Mouse (Mus musculus): Measurements from ENCODE around the gene Pacsin1. TPM values are rescaled to one million over a fixed set of nuclear protein-coding genes. Genes with fewer than 3 reads are reported as not detected.
A peak's percentile ranks its signal among the peaks of the same experiment; 100 is the strongest.

The Pacsin1 gene
- polyA plus RNA-seq, 1 experiment from 2014 or later, result 4.7 TPM

- Histone ChIP-seq H3K9ac (replicated peaks; ENCODE audit: low read length) (no peak overlapping the region), H3K4me2 (ENCODE audit: low read depth, low read length) (no peak overlapping the region), H3K4me3 (ENCODE audit: low read depth, low read length) (no peak overlapping the region), H3K27me3 (ENCODE audit: control insufficient read depth, insufficient read depth, low read length) (no peaks in the 10 kb centered on the region), H3K27ac (replicated peaks; ENCODE audit: low read depth, low read length) (no peak overlapping the region), H3K9me3 (replicated peaks; ENCODE audit: control insufficient read depth, low read length) (no peaks in the 10 kb centered on the region), H3K4me1 (ENCODE audit: control insufficient read depth, insufficient read depth, low read length) (no peaks in the 10 kb centered on the region), H3K36me3 (replicated peaks; ENCODE audit: control insufficient read depth, insufficient read depth, low read depth, low read length) (no peaks in the 10 kb centered on the region)
- no peak for DNase-seq (ENCODE audit: low spot score)
- 67% methylated on average over 9 of the region's 9 CpGs for WGBS
- ATAC-seq (replicated peaks; ENCODE audit: insufficient number of reproducible peaks, low FRiP score, low TSS enrichment, low read depth), result no peak
Observed at GRCm38 (mm10) chr17:27675453-27675852, 20.1 kb downstream of the Pacsin1 start.

- no peak for ATAC-seq (replicated peaks; ENCODE audit: insufficient number of reproducible peaks, low FRiP score, low TSS enrichment, low read depth)
- Histone ChIP-seq H3K27me3 (ENCODE audit: control insufficient read depth, insufficient read depth, low read length) (no peaks in the 10 kb centered on the region), H3K27ac (replicated peaks; ENCODE audit: low read depth, low read length) (no peak overlapping the region), H3K4me3 (ENCODE audit: low read depth, low read length) (no peak overlapping the region), H3K9me3 (replicated peaks; ENCODE audit: control insufficient read depth, low read length) (no peaks in the 10 kb centered on the region), H3K4me2 (ENCODE audit: low read depth, low read length) (no peak overlapping the region), H3K4me1 (ENCODE audit: control insufficient read depth, insufficient read depth, low read length) (no peaks in the 10 kb centered on the region), H3K9ac (replicated peaks; ENCODE audit: low read length) (no peak overlapping the region), H3K36me3 (replicated peaks; ENCODE audit: control insufficient read depth, insufficient read depth, low read depth, low read length) (no peaks in the 10 kb centered on the region)
- 74% methylated on average over 7 of the region's 7 CpGs for WGBS
- no peak for DNase-seq (ENCODE audit: low spot score)
Observed at GRCm38 (mm10) chr17:27676270-27676669, 21.0 kb downstream of the Pacsin1 start.

- H3K9me3 ChIP-seq (replicated peaks; ENCODE audit: control insufficient read depth, low read length), result no peaks in the 10 kb centered on the region
- H3K4me2 ChIP-seq (ENCODE audit: low read depth, low read length), result no peak overlapping the region
- ATAC-seq (replicated peaks; ENCODE audit: insufficient number of reproducible peaks, low FRiP score, low TSS enrichment, low read depth), result no peak
- no peak overlapping the region for H3K27ac ChIP-seq (replicated peaks; ENCODE audit: low read depth, low read length)
- H3K4me3 ChIP-seq (ENCODE audit: low read depth, low read length), result no peak overlapping the region
- DNase-seq (ENCODE audit: low spot score), result no peak
- H3K9ac ChIP-seq (replicated peaks; ENCODE audit: low read length), result no peak overlapping the region
- no peaks in the 10 kb centered on the region for H3K36me3 ChIP-seq (replicated peaks; ENCODE audit: control insufficient read depth, insufficient read depth, low read depth, low read length)
- 78% methylated on average over 5 of the region's 5 CpGs for WGBS
- no peaks in the 10 kb centered on the region for H3K27me3 ChIP-seq (ENCODE audit: control insufficient read depth, insufficient read depth, low read length)
- no peaks in the 10 kb centered on the region for H3K4me1 ChIP-seq (ENCODE audit: control insufficient read depth, insufficient read depth, low read length)
Observed at GRCm38 (mm10) chr17:27677756-27678155, 22.4 kb downstream of the Pacsin1 start.

- ATAC-seq (replicated peaks; ENCODE audit: insufficient number of reproducible peaks, low FRiP score, low TSS enrichment, low read depth), result peak; percentile 20; the same call in 1 of the 2 replicates
- Histone ChIP-seq H3K4me2 (ENCODE audit: low read depth, low read length) (no peak overlapping the region), H3K4me3 (ENCODE audit: low read depth, low read length) (no peak overlapping the region), H3K36me3 (replicated peaks; ENCODE audit: control insufficient read depth, insufficient read depth, low read depth, low read length) (no peaks in the 10 kb centered on the region), H3K4me1 (ENCODE audit: control insufficient read depth, insufficient read depth, low read length) (no peaks in the 10 kb centered on the region), H3K27ac (replicated peaks; ENCODE audit: low read depth, low read length) (no peak overlapping the region), H3K27me3 (ENCODE audit: control insufficient read depth, insufficient read depth, low read length) (no peaks in the 10 kb centered on the region), H3K9ac (replicated peaks; ENCODE audit: low read length) (no peak overlapping the region), H3K9me3 (replicated peaks; ENCODE audit: control insufficient read depth, low read length) (no peaks in the 10 kb centered on the region)
- DNase-seq (ENCODE audit: low spot score), result no peak
- 43% methylated on average over 11 of the region's 11 CpGs for WGBS
Observed at GRCm38 (mm10) chr17:27678924-27679813, 23.9 kb downstream of the Pacsin1 start.

GRCm38 (mm10) chr17:27684886-27685549 lies 29.7 kb downstream of the Pacsin1 start:
- H3K4me2 ChIP-seq (ENCODE audit: low read depth, low read length), result peak overlapping the region; percentile 94
- H3K4me3 ChIP-seq (ENCODE audit: low read depth, low read length), result peak overlapping the region; percentile 46
- peaks cover 13% of the 10 kb centered on the region for H3K27me3 ChIP-seq (ENCODE audit: control insufficient read depth, insufficient read depth, low read length)
- peak overlapping the region; percentile 50 for H3K9ac ChIP-seq (replicated peaks; ENCODE audit: low read length)
- no peaks in the 10 kb centered on the region for H3K9me3 ChIP-seq (replicated peaks; ENCODE audit: control insufficient read depth, low read length)
- H3K36me3 ChIP-seq (replicated peaks; ENCODE audit: control insufficient read depth, insufficient read depth, low read depth, low read length), result no peaks in the 10 kb centered on the region
- 1% methylated on average over 45 of the region's 53 CpGs for WGBS
- ATAC-seq (replicated peaks; ENCODE audit: insufficient number of reproducible peaks, low FRiP score, low TSS enrichment, low read depth) (peak; percentile 58; the same call in 1 of the 2 replicates), DNase-seq (ENCODE audit: low spot score) (peak; percentile 83)
- no peak overlapping the region for H3K27ac ChIP-seq (replicated peaks; ENCODE audit: low read depth, low read length)
- peaks cover 8% of the 10 kb centered on the region for H3K4me1 ChIP-seq (ENCODE audit: control insufficient read depth, insufficient read depth, low read length)

GRCm38 (mm10) chr17:27685550-27685913 lies 30.2 kb downstream of the Pacsin1 start:
- WGBS, result 4% methylated on average over 11 of the region's 11 CpGs
- H3K9me3 ChIP-seq (replicated peaks; ENCODE audit: control insufficient read depth, low read length), result no peaks in the 10 kb centered on the region
- H3K36me3 ChIP-seq (replicated peaks; ENCODE audit: control insufficient read depth, insufficient read depth, low read depth, low read length), result no peaks in the 10 kb centered on the region
- ATAC-seq (replicated peaks; ENCODE audit: insufficient number of reproducible peaks, low FRiP score, low TSS enrichment, low read depth), result no peak
- peak overlapping the region; percentile 46 for H3K4me3 ChIP-seq (ENCODE audit: low read depth, low read length)
- no peak overlapping the region for H3K27ac ChIP-seq (replicated peaks; ENCODE audit: low read depth, low read length)
- H3K9ac ChIP-seq (replicated peaks; ENCODE audit: low read length), result peak overlapping the region; percentile 50
- H3K27me3 ChIP-seq (ENCODE audit: control insufficient read depth, insufficient read depth, low read length), result peaks cover 13% of the 10 kb centered on the region
- DNase-seq (ENCODE audit: low spot score), result no peak
- H3K4me2 ChIP-seq (ENCODE audit: low read depth, low read length), result peak overlapping the region; percentile 94
- peaks cover 8% of the 10 kb centered on the region for H3K4me1 ChIP-seq (ENCODE audit: control insufficient read depth, insufficient read depth, low read length)

GRCm38 (mm10) chr17:27686395-27686794 lies 31.1 kb downstream of the Pacsin1 start:
- Histone ChIP-seq H3K27me3 (ENCODE audit: control insufficient read depth, insufficient read depth, low read length) (peaks cover 13% of the 10 kb centered on the region), H3K4me2 (ENCODE audit: low read depth, low read length) (no peak overlapping the region), H3K4me3 (ENCODE audit: low read depth, low read length) (no peak overlapping the region), H3K27ac (replicated peaks; ENCODE audit: low read depth, low read length) (no peak overlapping the region), H3K9ac (replicated peaks; ENCODE audit: low read length) (no peak overlapping the region), H3K9me3 (replicated peaks; ENCODE audit: control insufficient read depth, low read length) (no peaks in the 10 kb centered on the region), H3K36me3 (replicated peaks; ENCODE audit: control insufficient read depth, insufficient read depth, low read depth, low read length) (no peaks in the 10 kb centered on the region), H3K4me1 (ENCODE audit: control insufficient read depth, insufficient read depth, low read length) (peaks cover 8% of the 10 kb centered on the region)
- WGBS, result 42% methylated on average over 5 of the region's 5 CpGs
- ATAC-seq (replicated peaks; ENCODE audit: insufficient number of reproducible peaks, low FRiP score, low TSS enrichment, low read depth), result no peak
- DNase-seq (ENCODE audit: low spot score), result no peak
